Mouse (Mus musculus) frontal cortex, postnatal 14 days (tissue): ENCODE measurements at regions not wholly inside any gene's neighbourhood (a gene's known extent, or its start where the extent isn't known, plus 50 kb on each side); places are given as distances from the start of the nearest gene placed in this dataset.
"Not testable (repeated sequence)": the region's sequence is repeated elsewhere in the genome, so short reads cannot be mapped to it uniquely, and the experiment has no call there.

Experiments
- DNase-seq, 2 experiments: peaks; one replicate each; pipeline ENCODE4 v3.0.0; 2022; ENCODE audit warnings: low spot score in 2 of 2

DNA sequence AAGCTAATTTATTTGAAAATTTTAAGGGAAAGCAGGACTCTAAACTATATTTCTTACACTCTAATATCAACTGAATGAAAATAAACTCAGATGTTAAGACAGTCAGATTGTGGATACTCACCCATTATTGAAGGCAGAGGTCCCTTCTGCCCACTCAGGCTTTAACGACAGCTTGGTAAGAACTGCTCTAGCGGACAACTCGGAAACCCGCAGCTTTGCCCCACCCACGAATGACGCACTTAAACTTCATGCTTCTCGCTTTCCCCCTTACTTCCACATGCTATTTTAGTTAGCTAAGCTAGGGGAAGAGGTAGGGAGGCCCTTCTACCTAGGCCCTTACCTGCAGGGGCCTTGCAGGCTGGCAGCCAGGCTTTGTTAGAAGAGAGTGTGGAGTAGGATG, 50.8 kb upstream of the Elmo1 start:
- DNase-seq: no peak

- DNase-seq: peak in 1 of 2 experiments; percentile 20
Observed at GRCm38 (mm10) chr13:20038463-20038862, 51.9 kb upstream of the Elmo1 start.

GRCm38 (mm10) chr13:20037436-20037835, 53.0 kb upstream of the Elmo1 start:
- no peak for DNase-seq

DNA sequence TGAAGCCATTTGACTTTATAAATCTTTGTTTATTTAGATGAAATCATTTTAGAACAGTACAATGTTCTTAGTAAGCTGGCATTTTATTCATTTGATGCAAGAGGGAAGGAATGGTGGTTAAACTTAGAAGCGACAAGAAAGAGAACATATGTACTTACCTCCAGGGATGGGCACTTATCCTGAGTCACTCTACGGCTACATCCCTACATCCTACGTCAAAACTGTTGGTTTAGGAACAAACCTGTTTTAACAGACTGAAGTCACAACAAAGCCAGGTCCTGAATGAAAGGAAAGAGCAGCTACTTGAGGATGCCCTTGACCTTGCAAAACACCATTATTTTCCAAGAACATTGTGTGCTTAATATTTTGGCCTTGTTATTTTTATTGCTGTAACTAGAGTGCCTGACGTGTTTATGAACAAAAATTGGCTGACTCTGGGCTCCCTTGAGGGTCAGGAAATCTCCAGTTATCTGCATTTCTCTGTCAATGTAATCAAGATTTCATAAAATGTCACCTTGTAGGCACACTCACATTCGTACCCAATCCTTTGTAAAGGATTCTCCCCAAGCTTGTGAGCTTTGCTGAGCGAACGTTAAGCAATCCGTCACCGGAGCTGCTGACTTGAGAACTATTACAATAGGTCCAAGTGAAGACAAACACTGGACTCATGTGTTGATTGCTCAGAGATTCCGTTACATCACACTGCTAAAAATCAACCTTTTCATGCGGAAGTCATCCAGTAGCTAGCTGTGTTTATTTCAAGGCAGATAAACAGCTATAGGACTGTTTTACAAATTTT, 56.3 kb upstream of the Elmo1 start:
- DNase-seq: no peak

DNA sequence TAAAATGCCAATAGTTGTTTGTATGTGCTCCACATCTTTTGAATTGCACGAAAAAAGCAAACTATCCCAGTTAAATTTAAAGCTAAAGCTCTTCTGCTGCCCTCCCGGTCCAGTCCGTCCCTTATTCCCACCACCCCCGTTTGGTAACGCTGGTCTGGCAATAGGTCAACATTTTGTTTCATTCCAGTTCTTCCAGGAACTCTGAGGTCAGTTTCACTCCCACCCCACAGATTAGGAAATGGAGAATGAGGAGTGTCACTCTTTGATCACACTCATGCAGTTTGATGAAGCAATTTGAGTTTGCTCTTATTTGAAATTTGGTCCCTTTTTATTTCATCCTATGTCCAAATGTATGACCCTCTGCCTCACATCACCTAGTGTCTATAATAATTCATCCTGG, 58.7 kb upstream of the Elmo1 start:
- no peak for DNase-seq

DNA sequence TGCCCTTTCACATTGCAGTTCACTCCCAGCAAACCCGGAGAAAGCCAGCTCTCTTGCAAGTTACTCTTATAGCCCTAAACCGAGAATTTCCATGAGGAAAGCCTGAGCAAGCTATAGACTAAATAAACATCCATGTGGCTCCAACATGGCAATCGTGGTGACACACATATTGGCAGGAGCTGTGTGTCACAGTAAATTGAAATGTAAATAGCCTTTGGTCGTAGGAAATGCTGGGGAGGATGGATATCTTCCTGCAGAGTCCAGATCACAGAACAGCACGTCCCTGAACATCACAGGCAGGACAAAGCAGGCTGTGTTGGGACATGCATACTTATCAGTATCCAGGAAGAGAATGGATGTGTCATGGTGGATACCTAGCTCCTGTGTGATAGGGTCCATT, 59.3 kb upstream of the Elmo1 start:
- DNase-seq: no peak

DNA sequence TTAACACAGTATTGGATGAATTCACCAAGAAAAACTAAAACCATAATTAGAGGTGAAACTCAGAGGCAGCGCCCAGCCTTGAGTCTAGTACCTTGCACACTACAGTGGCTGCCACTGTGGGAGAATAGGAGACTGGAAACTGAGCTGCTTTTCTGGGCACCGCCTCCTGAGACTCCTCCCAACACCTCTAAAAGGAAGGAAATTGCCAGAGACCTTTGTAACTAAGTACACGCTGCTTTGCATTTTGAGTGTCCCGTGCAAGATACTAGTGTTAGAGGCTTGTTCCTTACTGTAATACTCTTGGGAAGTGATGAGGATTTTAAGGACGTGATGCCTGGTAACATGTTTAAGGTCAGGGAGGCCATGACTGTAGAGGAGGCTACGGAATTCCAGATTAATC, 63.8 kb upstream of the Elmo1 start:
- no peak for DNase-seq

GRCm38 (mm10) chr13:20016454-20016853, 73.9 kb upstream of the Elmo1 start:
- DNase-seq: not testable (repeated sequence)

- DNase-seq: no peak
Observed at GRCm38 (mm10) chr13:20012621-20013020, 77.8 kb upstream of the Elmo1 start.

DNA sequence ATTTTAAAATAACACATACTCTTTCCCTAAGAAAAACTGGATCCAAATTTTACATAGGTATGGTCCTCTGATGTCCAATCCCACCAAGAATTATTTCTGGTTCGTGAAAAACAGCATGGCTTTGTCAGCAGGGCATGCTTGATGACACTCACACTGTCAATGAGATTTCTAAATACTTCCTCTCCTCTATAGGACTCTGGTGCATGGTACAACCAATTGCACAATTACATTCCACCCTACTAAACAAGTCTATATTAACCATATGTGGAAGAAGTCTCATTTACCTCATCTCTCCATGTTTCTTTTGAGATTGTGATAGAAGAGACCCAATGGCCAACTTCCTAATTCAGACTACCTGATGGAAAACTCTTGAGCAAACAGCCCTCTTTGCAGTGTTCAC, 81.2 kb upstream of the Elmo1 start:
- DNase-seq: no peak

DNA sequence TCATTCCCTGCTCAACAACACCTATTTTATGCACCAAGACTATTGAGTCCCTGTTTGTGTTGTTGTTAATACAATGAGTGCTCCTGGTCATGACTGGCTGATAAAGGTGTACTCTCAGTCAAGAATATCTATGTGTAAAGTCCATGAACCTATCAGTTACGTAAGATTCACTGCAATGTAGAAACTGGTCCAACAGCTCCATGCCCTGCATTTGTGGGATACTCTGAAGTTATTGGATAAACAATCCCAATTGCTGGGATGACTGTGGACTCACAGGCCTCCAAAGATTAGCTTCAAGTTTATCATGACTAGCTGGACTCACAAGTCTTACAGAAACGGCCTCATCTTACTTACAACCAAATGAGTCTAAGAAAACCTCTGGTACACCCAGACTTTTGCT, 82.8 kb upstream of the Elmo1 start:
- no peak for DNase-seq

DNA sequence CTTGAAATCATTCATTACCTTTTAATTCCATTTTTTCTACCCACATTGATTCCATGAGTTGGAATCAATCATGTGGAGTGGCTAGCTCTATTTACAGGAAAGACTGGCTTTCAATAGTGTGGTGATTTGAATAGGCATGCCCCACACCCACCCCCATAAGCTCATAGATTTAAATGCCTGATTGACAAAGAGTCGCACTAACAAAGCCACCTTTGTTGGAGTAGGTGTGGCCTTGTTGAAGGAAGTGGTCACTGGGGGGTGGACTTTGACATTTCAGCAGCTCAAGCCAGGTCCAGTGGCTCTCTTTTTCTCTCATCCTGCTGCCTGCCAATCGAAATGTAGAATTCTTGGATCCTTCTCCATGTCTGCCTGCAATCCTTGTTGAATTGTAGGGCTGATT, 92.8 kb upstream of the Elmo1 start:
- no peak for DNase-seq

- no peak for DNase-seq
Observed at GRCm38 (mm10) chr13:19975621-19976020, 114.8 kb upstream of the Elmo1 start.

DNA sequence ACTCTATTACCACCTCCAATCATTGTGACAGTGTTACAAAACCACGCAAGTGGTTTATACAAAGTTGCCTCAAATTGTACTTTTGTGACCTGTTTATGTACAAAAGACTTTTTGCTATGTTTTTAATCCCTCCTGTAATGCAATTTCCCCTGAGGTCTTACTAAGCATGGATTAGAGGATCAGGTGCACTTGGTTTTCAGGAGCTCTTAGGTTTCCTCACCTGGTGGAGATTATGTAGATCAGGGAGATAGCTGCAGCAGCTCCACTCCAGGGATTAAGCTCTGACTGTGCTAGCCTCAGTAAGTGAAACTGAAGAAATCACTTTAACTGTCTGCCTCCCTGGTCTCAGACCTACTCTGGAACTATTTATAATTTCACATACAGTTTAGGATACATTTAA, 123.8 kb upstream of the Elmo1 start:
- no peak for DNase-seq

GRCm38 (mm10) chr13:19963031-19963430, 127.4 kb upstream of the Elmo1 start:
- DNase-seq: no peak

- DNase-seq: no peak
Observed at GRCm38 (mm10) chr13:19928761-19929160, 104.7 kb upstream of the Gpr141 start.

GRCm38 (mm10) chr13:19927807-19928206, 103.8 kb upstream of the Gpr141 start:
- no peak for DNase-seq

DNA sequence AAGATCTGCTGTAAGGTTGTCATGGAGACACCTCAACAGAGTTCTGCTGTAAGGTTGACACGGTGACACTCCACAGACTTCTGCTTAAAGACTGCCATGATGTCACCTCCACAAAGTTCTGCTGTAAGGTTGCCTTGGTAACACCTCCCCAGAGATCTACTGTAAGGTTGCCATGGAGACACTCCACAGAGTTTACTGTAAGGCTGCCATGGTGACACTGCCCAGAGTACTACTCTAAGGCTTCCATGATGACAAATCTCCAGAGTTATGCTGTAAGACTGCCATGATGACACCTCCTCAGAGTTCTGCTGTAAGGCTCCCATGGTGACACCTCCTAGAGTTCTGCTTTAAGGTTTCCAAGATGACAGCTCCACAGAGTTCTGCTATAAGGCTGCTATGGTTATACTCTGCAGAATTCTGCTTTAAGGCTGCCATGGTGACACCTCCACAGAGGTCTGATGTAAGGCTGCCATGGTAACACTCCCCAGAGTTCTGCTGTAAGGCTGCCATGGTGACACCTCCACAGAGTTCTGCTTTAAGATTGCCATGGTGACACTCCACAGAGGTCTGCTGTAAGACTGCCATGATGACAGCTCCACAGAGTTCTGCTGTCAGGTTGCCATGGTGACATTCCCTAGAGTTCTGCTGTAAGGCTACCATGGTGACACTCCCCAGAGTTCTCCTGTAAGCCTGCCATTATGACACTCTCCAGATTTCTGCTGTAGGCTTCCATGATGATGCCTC, 97.2 kb upstream of the Gpr141 start:
- peak in 1 of 2 experiments; percentile 23 for DNase-seq

DNA sequence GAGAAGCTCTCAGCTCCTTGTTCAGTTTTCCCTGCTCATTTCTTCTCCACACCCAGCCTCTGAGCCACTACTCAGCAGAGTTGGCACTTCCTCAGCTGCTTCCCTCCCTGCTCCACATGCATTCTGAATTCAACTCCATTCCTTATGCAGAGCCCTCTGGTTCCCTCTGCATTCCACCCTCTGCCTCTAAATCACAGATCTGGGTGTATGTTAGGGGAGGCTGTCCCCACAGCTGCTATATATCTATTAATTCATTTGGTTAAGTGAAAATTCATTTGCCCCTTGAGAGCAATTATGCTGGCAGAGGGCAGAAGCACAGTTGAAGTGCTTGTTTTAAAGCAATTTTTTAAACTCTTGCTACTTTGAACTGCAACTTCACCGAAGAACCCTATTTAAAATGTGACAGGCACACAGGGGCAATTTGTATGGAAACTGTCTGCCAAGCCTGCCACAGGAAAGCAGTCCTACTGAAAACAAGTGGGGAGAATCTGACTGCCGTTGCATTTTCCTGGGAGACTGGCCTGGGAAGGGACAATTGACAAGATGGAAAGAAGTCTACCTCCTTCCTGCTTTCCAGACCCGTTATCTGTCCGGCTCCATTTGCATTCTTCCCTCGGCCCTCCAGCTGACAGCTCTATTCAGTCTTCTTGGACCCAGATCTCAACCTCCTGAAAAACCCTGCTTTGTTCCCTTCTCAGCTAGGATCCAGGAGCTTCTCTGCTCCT, 88.0 kb upstream of the Gpr141 start:
- no peak for DNase-seq

DNA sequence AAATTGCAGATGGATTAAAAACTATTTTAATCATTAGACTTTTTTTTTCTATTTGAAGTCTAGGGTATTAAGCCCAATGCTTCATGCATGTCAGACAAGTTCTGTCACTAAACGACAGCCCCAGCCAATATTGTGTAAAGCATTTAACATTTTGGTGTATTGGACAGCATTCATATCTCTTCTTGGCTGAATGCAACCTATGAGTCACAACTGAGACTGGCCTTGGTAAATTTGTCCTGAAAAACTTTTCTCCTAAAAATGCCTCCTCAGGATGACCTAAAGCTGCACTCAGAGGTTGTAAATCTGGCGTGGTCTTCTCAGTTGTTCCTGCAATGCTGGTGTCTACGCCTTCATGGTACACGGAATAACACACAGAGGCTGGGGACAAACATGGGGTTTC, 78.7 kb upstream of the Gpr141 start:
- no peak for DNase-seq

- DNase-seq: no peak
Observed at GRCm38 (mm10) chr13:19897191-19897590, 73.1 kb upstream of the Gpr141 start.

- DNase-seq: no peak
Observed at GRCm38 (mm10) chr13:19888983-19889773, 65.1 kb upstream of the Gpr141 start.
